Mouse (Mus musculus) G1E (cell line): ENCODE results near the gene Stk24.

Source experiments
- CTCF ChIP-seq: IDR thresholded peaks from 2 replicates; pipeline ENCODE4 v1.5.1; 2012; ENCODE audit warnings: low read depth, low read length, inconsistent platforms, mixed read lengths
- GATA1 ChIP-seq: IDR thresholded peaks from 2 replicates; pipeline ENCODE4 v1.6.1; 2012; ENCODE audit warnings: borderline replicate concordance, low read length, inconsistent platforms, mixed read lengths
- TAL1 ChIP-seq: conservative IDR thresholded peaks from 2 replicates; pipeline ENCODE4 v1.6.1; 2012; ENCODE audit warnings: low read depth, low read length, inconsistent platforms, mixed read lengths

DNA sequence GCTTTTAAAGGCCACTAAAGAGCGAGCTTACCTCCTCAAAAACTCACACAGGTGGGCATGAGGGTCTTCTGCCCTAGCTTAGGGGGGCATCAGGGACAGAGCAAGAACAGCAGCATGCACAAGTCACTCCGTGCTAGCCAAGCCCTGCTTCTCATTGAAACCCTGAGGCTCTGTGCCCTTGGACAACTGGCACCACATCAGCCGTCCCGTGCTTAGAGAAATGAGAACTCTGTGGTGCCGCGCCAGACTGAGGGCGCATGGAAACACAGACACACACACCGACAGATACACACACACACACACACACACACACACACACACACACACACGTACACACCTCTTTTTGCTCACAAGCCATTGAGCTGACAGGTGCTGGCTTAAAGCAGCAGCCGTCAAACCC lies 32.7 kb downstream of the Stk24 start:
- TF ChIP-seq CTCF = no peak
- TF ChIP-seq TAL1 = no peak
- TF ChIP-seq GATA1 = no peak
